Mouse (Mus musculus) right cerebral cortex, adult 2 months (tissue): ENCODE data around the gene Mcpt2.
A peak's percentile ranks its signal among the peaks of the same experiment; 100 is the strongest.
"Not testable (repeated sequence)": the region's sequence is repeated elsewhere in the genome, so short reads cannot be mapped to it uniquely, and the experiment has no call there.

ENCODE experiments used
- DNase-seq, 2 experiments: peaks; one replicate each; pipeline ENCODE4 v3.0.0; 2021 to 2022; ENCODE audit warnings: low spot score in 2 of 2

Gene Mcpt2

DNA sequence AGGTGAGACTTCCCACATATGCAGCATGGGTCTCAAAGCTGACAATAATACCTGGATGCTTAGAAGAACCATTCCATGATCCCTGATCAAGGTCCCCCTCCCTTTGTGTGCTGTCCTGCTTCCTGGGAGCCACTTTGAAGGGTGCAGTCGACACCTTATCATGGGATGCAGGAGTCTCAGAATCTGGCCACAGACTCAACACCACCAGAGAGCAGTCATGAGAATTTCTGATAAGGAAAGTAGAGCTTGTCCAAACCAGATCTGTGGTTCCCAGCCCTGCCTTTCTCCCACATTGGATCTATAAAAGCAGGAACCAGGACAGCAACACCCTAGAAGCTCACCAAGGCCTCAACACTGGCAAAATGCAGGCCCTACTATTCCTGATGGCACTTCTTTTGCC is at the start of gene Mcpt2:
Gene Mcpt2, plus strand, starts transcription at position 250 of the 400 bp plus-strand sequence.
- DNase-seq: not testable (repeated sequence)

DNA sequence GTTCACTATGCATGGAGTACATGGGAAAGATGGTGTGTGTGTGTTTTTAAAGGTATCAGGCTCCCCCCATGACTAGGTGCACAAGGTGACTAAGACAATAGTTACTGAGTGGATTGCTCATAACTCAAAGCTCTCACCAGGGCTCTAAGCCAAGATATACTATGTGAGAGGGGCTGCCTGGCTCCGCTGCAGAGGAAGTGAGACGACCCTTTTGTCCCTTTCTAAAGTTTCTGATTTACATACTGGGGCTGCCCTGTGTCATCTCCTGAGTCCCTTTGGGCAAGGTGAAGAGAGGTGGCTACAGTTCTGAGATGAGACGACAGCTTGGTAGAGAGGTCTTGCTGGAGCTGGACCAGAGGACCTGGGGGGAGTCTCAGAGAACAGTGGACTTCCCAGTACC is 28.7 kb upstream of the Mcpt2 start:
- no peak for DNase-seq

GRCm38 (mm10) chr14:56013924-56014323 is 27.9 kb upstream of the Mcpt2 start:
- no peak for DNase-seq

DNA sequence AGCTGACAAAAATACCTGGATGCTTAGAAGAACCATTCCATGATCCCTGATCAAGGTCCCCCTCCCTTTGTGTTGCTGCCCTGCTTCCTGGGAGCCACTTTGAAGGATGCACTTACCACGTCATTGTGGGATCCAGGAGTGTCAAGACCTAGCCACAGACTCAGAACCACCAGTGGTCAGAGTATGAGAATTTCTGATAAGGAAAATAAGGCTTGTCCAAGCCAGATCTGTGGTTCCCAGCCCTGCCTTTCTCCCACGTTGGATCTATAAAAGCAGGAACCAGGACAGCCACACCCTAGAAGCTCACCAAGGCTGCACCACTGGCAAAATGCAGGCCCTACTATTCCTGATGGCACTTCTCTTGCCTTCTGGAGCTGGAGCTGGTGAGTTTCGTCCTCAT is 24.2 kb upstream of the Mcpt2 start, which contains the start of gene Mcpt1:
Gene Mcpt1, plus strand, starts transcription at position 301 of the 400 bp plus-strand sequence.
- not testable (repeated sequence) for DNase-seq

DNA sequence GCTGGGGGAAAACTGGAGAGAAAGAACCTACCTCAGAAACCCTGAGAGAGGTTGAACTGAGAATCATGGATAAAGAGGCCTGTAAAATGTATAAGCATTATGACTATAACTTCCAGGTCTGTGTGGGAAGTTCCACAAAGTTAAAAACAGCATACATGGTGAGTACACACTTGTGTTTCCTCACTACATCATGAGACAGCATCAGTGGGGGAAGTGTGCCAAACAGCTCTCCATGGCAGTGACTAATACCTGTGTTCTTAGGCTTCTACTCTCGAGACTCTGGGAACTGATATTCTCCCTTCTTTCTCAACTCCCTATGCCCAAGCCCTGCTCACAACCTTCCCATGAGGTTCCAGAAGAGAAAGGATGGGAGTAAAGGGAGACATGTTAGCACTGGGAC is 22.4 kb upstream of the Mcpt2 start:
- DNase-seq: peak; percentile 4 to 11

- not testable (repeated sequence) for DNase-seq
Observed at GRCm38 (mm10) chr14:56021305-56021704, 20.5 kb upstream of the Mcpt2 start.

GRCm38 (mm10) chr14:56030395-56030794 is 11.4 kb upstream of the Mcpt2 start, which contains the start of gene Mcpt9:
Gene Mcpt9 (minus strand): TSS chr14:56030495.
- not testable (repeated sequence) for DNase-seq

DNA sequence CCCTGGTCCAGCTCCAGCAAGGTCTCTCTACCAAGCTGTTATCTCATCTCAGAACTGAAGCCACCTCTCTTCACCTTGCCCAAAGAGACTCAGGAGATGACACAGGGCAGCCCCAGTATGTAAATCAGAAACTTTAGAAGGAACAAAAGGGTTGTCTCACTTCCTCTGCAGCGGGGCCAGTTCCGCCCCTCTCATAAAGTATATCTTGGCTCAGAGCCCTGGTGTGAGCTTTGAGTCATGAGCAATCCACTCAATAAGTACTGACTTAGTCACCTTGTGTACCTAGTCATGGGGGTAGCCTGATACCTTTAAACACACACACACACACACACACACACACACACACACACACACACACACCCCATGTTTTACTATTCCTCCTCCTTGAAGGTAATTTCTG is 7.4 kb upstream of the Mcpt2 start:
- no peak for DNase-seq

DNA sequence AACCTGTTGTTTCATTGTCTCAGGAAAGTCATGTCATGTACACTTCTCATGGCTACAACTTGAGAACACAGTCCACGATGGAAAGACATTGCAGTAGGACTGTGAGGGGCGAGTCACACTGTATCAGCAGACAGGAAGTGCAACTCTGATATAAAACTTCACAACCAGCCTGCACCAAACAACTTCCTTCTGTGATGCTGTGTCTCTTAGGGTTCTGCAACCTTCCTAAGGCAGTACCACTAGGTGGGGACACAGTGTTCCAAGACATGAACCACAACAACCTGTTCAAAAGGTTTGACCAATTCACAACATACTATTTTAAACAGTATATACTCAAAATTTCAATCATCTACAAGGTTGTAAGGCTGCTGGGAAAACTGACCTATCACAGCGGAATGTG is 13.6 kb downstream of the Mcpt2 start:
- DNase-seq: no peak

DNA sequence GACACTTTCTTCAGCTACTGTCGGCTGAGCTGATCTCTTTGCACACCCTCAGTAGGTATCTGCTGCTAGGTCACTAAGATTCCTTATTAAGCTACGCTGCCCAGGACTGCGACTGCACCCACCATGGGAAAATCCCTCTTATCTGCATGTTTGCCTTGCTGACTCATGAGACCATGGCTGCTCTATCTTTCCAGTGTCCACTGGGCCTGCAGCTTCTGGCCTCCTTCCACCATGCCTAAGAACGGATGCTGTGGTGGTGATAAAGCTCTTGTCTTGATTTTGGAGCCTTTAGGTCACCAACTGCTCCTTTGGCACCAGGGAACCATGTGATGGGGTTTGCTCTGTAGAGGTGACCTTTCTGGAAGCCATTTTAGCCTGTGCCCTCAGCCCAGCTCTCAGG is 15.9 kb downstream of the Mcpt2 start:
- DNase-seq: no peak

DNA sequence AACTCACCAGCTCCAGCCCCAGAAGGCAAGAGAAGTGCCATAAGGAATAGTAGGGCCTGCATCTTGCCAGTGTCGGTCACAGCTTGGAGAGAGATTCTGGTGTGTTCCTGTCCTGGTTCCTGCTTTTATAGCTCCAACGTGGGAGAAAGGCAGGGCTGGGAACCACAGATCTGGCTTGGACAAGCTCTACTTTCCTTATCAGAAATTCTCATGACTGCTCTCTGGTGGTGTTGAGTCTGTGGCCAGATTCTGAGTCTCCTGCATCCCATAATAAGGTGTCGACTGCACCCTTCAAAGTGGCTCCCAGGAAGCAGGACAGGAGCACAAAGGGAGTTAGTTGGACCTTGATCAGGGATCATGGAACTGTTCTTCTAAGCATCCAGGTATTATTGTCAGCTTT is 20.4 kb downstream of the Mcpt2 start, which contains the start of gene Mcpt4:
Gene Mcpt4, minus strand, starts transcription at position 101 of the 400 bp plus-strand sequence.
- not testable (repeated sequence) for DNase-seq

GRCm38 (mm10) chr14:56082016-56082415 is 40.2 kb downstream of the Mcpt2 start:
- DNase-seq: no peak

GRCm38 (mm10) chr14:56085167-56085566 is 43.3 kb downstream of the Mcpt2 start, which contains the start of gene Mcpt8:
Gene Mcpt8 (minus strand): TSS chr14:56085273.
- no peak for DNase-seq

- DNase-seq: no peak
Observed at GRCm38 (mm10) chr14:56086711-56087110, 44.9 kb downstream of the Mcpt2 start.

DNA sequence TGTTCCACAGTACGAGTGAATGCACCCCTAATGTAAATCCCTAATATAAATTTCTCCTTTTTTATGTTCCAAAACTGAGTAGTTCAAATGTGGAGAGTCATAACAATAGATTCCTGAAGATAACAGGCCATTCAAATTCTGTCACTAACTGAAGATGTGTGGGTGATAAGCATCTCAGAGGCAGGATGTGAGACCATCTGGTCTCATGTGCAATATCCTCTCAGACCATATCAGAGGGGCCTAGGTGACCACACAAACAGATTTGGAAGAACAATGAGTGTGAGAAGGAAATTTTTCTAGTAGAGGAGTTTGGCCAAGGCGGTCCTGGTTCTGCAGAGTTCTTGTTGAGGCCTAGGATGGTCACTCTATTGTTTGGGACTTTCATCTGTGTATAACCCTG is 51.5 kb downstream of the Mcpt2 start:
- no peak for DNase-seq
